Mouse (Mus musculus) cortical plate, adult 2 months (tissue): ENCODE results near the gene Msantd2.

Experiments
- CTCF ChIP-seq: fragments of 200-500 bp; IDR thresholded peaks from 2 replicates; pipeline ENCODE4 v1.5.1; 2011; ENCODE audit warnings: mild to moderate bottlenecking, control low read depth, low read length; ENCODE audit not compliant: insufficient read depth; ENCODE audit errors: extremely low read depth
- POLR2A ChIP-seq: fragments of 200-500 bp; IDR thresholded peaks from 2 replicates; pipeline ENCODE4 v1.6.1; 2011; ENCODE audit warnings: mild to moderate bottlenecking, low read length, control low read depth; ENCODE audit not compliant: insufficient read depth; ENCODE audit errors: extremely low read depth

DNA sequence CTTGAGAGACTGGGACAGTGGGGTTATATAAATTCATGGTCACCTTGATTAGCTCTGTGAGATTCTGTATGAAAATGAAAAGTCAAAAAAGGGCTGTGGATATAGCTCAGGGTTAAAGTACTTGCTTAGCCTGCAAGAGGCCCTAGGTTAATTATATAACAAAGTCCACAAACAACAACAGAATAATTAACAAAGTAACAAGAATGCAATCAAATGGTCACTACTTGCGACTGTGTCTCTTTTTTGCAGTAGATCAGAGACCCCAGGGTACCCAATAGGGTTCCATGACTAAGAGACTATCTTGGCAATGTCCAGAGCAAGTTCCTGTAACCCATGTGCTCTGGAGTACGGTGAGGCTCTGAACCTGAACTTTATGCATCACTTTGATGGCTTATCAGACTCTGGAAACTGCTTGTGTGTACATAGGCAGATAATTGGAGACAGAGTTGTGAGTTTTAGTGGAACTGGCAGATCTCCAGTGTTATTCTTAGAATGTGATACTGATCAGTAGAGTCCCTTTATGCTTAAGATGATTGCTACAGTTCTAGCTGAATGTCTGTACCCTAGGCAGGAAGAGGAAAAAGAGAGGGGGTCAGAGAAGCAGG lies 80.2 kb downstream of the Msantd2 start:
- TF ChIP-seq POLR2A, result no peak
- no peak for TF ChIP-seq CTCF
